Mouse (Mus musculus) megakaryocyte progenitor cell, adult 5-6 weeks (primary cell): Measurements from ENCODE around the gene Srgap3. TPM values are rescaled to one million over a fixed set of nuclear protein-coding genes. Genes with fewer than 3 reads are reported as not detected.

Source experiments
- ATAC-seq: replicated peaks from 2 replicates; pipeline ENCODE4 v1.8.0; 2016; ENCODE audit warnings: mild to moderate bottlenecking, moderate TSS enrichment, inconsistent platforms; ENCODE audit not compliant: poor library complexity
- total RNA-seq, 2 experiments: library from RNA; stranded (forward) in 1 of 2; stranded (reverse) in 1 of 2; fragments of 157-497, 149-512 nt in 1 of 2; fragments of 200-1000 nt in 1 of 2; gene quantifications; 2 replicates each; pipeline versions ENCODE4 v1.2.3 to v1.2.4; 2015 to 2017

The Srgap3 gene
- total RNA-seq, 2 experiments from 2014 or later = 0.79 to 2.5 TPM

DNA sequence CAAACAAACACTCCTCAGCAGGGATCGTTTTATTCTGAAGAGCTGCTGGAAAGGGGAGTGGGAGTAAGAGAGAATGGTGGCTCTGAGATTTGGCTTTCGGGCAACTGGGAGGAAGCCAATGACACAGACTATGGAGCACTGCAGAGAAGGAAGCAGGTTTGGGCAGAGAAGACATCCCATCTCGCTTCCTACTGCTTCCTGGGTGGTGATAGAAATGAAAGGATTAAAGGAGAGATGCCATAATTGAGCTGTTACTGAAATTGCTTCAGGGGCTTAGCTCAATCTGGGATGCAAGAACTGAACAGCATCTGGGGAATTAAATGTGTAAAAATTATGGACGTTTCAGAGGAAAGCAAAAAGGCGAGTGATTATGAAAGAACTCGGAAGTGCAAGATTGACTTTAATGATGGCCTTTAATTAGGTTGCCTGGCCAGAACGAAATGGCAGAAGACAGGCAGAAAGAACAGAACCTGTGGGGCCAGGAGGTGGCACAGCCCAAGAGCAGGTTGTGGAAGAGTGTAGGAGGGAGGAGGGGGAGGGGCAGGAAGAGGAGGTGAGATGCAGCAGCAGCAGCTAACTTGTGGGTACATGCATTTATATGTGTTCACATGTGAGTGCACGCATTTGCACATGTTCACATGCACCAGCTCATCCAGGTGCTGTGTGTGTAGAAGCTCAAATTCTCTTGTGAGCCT is 126.6 kb downstream of the Srgap3 start:
- ATAC-seq = no peak

DNA sequence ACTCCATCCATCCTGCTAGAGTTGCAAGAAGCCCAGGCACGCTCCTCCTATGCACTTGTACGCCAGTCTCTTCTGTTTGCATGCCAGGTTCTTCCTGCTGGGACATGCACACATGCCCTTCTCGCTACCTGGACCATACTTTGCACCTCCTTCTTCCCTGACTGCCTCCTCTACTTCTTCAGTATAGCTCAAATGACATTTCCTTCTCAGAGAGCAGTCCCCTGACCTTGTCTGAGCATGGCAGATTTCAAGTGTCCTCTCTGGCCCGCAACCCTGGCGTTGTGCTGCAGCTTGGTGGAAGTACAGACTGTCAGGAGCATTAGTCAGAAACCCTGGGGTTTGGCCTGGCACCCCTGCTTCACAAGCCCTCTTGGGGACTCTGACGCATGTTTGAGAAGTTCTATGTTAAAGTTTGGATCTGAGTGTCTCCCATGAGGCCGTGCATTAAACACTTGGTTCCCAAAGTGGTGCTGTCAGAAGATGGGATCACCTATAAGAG is 128.6 kb downstream of the Srgap3 start:
- ATAC-seq = no peak

GRCm38 (mm10) chr6:112815604-112816003 is 131.5 kb downstream of the Srgap3 start:
- no peak for ATAC-seq

DNA sequence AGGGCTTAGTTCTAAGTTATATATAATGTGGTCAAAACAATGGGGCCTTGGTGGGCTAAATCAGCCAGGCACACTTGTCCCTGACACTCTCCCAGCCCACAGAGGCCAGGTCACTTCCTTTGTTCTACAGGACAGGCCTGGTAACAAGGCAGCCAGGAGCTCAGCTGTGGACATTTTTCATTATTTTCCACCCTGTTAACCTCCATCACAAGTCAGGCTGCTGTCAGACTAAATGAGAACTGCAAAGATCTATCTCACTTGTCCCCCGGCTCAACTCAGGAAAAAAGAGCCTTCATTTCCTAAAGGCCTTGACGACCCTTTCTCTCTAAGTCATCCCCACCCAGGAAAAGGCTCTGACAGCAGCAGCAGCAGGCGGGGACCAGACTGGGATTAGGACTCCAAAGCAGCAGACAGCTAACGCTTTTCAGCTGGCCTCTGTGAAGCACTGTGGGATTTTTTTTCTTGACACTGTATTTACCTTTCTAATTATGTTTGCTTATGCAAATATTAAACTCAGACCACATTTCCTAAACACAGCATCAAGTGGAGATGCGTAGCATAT is 132.5 kb downstream of the Srgap3 start:
- ATAC-seq = no peak

DNA sequence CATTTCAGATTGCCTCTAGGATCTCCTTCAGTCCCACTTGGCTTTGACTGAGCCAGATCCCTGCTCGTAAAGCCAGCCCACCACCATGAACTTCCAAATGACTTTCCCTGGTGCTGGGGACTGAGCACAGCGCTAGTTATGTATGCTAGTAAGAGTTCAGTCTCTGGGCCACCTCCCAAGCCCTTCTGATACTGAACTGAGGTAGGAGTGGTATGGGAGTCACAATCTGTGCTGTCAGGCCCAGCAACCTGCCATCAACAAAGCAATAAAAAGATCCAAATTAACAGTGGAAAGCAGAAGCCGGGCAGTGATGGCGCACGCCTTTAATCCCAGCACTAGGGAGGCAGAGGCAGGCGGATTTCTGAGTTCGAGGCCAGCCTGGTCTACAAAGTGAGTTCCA is 134.2 kb downstream of the Srgap3 start:
- ATAC-seq = no peak

DNA sequence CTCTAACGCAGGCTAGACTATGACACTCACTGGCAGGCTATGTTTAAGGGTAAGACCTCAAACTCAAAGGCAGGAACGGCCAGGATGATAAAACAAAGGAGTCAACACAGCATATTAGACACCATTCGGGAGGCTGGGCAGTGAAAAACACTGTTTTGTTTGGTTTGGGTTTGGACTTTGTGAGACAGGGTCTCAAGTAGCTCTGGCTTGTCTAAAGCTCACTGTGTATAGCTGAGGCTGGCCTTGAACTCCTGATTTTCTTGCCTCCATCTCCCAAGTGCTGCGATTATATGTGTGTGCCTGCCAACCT is 136.6 kb downstream of the Srgap3 start:
- ATAC-seq = no peak

DNA sequence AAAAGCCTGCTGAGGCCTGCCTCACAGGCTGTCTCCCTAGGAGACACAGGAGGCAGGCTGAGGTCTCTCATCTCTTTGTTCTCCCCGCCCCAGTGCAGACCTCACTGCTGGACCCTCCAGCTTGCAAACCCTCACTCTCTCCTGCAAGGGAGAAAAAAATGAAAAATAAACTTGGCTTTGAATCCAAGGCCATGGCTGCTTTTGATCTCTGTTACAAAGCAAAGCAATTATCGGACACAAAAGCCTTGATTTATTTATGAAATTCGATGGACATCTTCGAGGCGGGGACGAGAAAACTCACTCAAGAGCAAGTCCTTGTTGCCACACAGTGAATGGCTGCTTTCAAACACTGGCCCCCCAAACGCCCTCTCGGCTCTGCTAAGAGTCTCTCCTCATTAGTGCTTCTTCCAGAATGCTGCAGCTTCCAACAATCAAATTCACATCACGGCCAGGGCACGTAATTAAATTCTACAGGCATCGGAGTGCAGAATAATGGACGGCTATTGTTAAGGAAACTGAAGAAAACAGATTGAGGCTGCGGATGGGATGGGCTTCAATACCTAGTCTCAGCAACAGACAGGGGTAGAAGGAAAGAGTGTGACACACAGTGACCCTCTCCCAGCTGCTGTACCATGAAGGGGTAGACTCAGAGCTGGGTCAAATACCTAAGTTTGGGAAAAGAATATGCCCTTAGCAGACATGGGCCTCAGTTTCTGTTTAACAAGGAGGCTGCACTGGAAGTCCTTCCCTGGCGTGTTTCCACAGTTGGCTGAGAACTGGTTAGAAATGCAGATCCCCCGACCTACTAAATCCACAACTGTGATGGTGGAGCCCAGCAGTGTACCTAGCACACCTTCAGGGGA is 137.2 kb downstream of the Srgap3 start:
- no peak for ATAC-seq

- no peak for ATAC-seq
Measured at GRCm38 (mm10) chr6:112808738-112809137, 138.3 kb downstream of the Srgap3 start.

DNA sequence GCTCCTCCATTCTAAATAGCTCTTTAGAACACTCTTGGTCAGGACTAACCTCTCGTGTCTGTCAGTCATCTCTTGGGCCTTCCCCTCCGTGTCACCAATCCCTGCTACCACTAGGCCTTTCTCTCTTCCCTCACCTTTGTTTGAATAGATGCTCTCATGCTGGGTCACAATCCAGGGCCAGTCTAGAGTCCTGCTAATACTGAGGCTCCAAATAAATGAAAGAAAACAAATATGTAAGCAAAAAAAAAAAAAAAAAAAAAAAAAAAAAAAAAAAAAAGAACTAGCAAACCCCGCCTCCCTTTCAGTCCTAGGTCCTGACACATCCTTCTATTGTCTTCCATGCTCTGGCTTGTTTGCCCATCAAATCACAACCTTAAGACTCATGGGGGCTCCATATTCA is 145.1 kb downstream of the Srgap3 start:
- no peak for ATAC-seq

DNA sequence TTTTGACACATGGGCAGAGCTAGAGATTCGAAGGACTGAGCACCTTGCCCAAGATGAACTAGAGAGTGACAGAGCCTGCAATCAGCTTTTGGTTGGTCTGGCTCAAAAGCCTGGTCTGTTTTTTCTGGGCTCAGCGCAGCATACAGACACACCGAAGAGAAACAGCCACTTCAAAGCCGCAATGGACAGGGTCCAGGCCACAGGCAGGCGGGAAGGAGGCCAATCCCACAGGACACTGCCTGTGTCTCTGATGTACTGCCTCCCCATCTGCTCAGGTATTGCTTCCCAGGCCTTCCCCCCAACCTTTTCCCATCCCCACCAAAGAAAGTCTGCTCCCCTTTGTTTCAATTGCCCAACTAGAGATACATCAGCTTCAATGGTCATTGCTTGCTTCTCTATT is 148.7 kb downstream of the Srgap3 start:
- no peak for ATAC-seq

DNA sequence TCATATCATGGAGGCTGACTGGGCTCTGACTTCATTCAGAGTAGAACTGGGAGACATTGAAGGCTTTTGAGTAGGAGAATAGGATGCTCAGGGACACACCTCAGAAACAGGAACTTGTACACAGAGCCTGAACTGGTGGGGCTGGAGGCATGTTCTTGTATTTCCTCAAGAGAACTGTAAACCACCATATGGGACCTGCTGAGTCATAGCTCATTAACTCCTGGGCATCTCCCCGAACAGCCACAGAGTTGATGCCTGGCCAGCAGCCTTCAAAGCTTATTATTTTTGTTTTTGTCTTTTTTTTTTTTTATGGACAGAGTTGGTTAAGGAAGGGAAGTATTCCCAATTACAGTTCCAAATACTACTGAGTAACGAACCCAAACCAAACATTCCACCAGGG is 150.5 kb downstream of the Srgap3 start:
- peak; percentile 96 for ATAC-seq

- ATAC-seq = no peak
Measured at GRCm38 (mm10) chr6:112793887-112794286, 153.2 kb downstream of the Srgap3 start.

DNA sequence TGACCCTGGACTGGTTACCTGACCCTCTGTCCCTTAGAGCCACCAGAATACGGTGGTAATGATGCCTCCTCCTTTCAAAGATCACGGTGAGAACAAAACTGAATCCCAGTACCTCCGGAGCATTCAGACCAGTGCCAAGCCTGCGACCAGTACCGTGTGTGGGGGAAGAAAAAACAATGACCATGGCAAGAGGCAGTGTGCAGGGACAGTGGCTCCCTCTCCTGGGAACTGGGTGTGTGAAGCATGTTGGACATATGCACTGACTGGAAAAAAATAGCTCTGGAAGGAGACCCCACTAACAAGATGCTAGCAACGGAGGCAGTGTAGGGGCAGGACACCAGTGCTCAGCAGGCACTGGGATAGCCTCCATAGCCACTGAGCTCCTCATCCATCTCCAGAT is 157.2 kb downstream of the Srgap3 start:
- no peak for ATAC-seq

- no peak for ATAC-seq
Measured at GRCm38 (mm10) chr6:112788617-112789016, 158.4 kb downstream of the Srgap3 start.

DNA sequence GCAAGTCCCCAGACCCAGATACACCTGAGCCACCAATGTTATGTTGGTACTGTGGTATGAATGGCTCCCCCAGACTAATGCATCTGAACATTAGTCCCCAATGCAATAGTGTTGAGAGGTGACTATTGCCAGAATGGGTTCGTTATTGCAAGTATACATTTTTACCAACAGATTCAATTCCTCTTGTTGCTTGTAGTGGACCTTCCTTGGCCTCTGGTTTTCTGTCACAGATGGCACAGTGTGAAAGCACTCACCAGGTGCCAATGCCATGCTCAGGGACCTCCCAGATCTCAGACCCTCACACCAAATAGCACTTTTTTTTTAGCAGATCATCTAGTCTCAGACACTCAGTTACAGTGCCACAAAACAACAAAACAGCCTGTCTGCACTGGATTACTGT is 158.9 kb downstream of the Srgap3 start:
- no peak for ATAC-seq

DNA sequence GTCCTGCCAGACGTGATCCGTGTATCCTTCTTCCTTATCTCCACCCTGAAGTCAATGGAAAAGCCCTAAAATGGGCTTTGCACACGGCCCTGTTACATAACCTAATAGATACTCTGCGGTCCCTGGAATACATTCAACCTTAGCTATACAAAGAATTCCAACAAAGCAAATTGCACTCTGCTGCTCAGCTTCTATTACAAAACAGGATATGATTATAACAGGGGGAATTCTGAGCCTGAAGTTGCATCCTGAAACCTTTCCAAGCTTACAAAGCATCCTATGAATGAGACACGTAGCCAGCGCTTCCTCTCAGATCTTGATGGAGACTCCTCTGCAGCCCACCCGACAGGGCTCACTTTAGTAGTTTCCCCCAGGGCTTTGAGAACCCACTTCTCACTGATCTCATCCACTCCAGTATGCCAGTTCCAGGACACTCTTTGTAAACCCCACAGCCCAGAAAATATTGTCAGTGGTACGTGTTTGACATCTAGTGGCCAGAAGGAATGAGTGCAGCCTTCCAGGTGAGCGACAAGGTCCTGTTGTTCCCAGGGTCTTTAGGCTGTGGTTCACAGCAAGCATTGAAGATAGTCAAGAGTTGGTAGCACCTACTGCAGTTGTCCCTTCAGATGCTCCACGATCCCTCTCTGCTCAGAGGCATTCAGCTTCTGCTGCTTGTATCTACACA is 165.5 kb downstream of the Srgap3 start:
- ATAC-seq = 0 out of 2 replicates have a peak, but pooled peaks have one; percentile 39

DNA sequence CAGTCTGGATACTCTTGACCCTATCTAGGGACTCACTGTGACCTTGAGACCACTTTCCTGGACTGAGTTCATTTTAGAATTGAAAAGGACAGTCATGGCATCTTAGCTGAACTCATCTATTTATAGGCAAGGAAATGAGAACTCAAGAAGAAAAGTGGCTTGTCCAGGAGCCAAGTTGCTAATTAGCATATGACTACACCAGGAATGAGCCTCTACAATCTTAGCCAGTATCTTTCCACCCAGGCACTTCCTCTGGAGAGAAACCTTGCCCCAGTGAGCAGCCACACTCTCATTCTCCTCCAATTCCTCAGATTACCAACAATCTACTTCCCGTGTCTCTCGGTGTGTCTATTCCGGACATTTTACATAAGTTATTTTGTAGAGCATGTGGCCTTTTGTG is 168.9 kb downstream of the Srgap3 start:
- peak; percentile 44 for ATAC-seq

GRCm38 (mm10) chr6:112776718-112777117 is 170.3 kb downstream of the Srgap3 start:
- ATAC-seq = no peak

DNA sequence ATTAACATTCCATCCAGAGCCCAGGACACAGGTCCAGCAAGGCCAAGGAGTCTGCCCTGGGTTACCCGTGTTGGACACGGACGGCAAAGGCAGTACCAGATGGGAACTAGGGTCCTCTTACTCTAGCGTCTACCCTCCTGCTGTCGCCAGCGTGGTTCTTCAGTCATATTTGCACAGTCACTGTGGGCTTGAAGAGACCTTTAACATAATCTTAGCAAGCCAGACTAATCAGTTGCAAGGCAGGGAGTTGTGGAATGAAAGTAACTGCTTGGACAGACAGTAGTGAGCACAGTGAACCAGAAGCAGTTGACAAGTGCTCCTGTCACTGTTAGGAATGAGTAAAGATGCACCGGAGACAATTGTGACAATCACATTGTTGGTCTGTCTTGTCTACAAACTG is 173.3 kb downstream of the Srgap3 start:
- peak; percentile 65 for ATAC-seq

GRCm38 (mm10) chr6:112770996-112771395 is 176.1 kb downstream of the Srgap3 start:
- no peak for ATAC-seq

GRCm38 (mm10) chr6:112758541-112758940 is 188.5 kb downstream of the Srgap3 start:
- ATAC-seq = no peak
